In genomic region chr6:103809986-103810341, GRCm38 (mm10) we compare ENCODE assay signal across 11 mouse cellular contexts.
DNase-seq lines count a peak whose midpoint lies in the region; ATAC-seq and TF ChIP-seq lines count a peak whose summit lies in the region.
"Had no signal": no experiment of that assay in that cellular context is flagged by ENCODE, and none has a peak within 500 bp of the region (broad histone marks: within the 10 kb centered on the region; RNA-seq: fewer than 3 reads in every experiment).

No protein-coding gene starts in this region.

- 8% methylated on average over 7 of the region's 7 CpGs for WGBS in heart, embryonic 11.5 days (ENCODE audit: insufficient replicate concordance)
- WGBS in lung, embryonic 15.5 days, result 11% methylated on average over 7 of the region's 7 CpGs
- WGBS in hindbrain, postnatal 0 days, result 5% methylated on average over 7 of the region's 7 CpGs
- WGBS in neural tube, embryonic 14.5 days, result 4% methylated on average over 7 of the region's 7 CpGs

- 0 out of 2 replicates have a peak overlapping the region, but pooled peaks have one; percentile 8 for H3K4me3 ChIP-seq in heart, embryonic 11.5 days (ENCODE audit: low read depth, low read length)
- no peak overlapping the region for H3K4me3 ChIP-seq in lung, embryonic 15.5 days
- H3K4me3 ChIP-seq in hindbrain, postnatal 0 days (ENCODE audit: low read length), result peak overlapping the region; percentile 26
- H3K4me3 ChIP-seq in neural tube, embryonic 14.5 days (ENCODE audit: low read depth, low read length), result 0 out of 2 replicates have a peak overlapping the region, but pooled peaks have one; percentile 8
- H3K4me3 ChIP-seq: stomach, embryonic 15.5 days had no signal

- 0 out of 2 replicates have a peak, but pooled peaks cover 3% of the 10 kb centered on the region for H3K27me3 ChIP-seq in heart, embryonic 11.5 days (ENCODE audit: control insufficient read depth, insufficient read depth, low read length)
- 0 out of 2 replicates have a peak, but pooled peaks cover 4% of the 10 kb centered on the region for H3K27me3 ChIP-seq in lung, embryonic 15.5 days
- no peaks in the 10 kb centered on the region for H3K27me3 ChIP-seq in hindbrain, postnatal 0 days (ENCODE audit: insufficient read depth, low read length)
- no peaks in the 10 kb centered on the region; the same call in 1 of the 2 replicates for H3K27me3 ChIP-seq in neural tube, embryonic 14.5 days (ENCODE audit: control insufficient read depth, insufficient read depth, low read length)
- H3K27me3 ChIP-seq: stomach, embryonic 15.5 days had no signal

- no peak for ATAC-seq in heart, embryonic 11.5 days (replicated peaks; ENCODE audit: insufficient number of reproducible peaks, low FRiP score, low TSS enrichment)
- ATAC-seq in lung, embryonic 15.5 days (ENCODE audit: borderline replicate concordance, extremely low read depth, low FRiP score, low TSS enrichment), result no peak
- 0 out of 2 replicates have a peak, but pooled peaks have one; percentile 18 for ATAC-seq in hindbrain, postnatal 0 days
- peak; percentile 58; the same call in 1 of the 2 replicates for ATAC-seq in neural tube, embryonic 14.5 days (ENCODE audit: low read depth)
- no peak for ATAC-seq in erythroid progenitor cell, adult 5-6 weeks (replicated peaks; ENCODE audit: low FRiP score, poor library complexity, severe bottlenecking)

- H3K4me1 ChIP-seq in heart, embryonic 11.5 days (ENCODE audit: control insufficient read depth, insufficient read depth, low read length), result no peaks in the 10 kb centered on the region
- no peaks in the 10 kb centered on the region for H3K4me1 ChIP-seq in lung, embryonic 15.5 days
- H3K4me1 ChIP-seq in hindbrain, postnatal 0 days (ENCODE audit: insufficient read depth, low read length), result no peaks in the 10 kb centered on the region; the same call in 1 of the 2 replicates
- H3K4me1 ChIP-seq in neural tube, embryonic 14.5 days (ENCODE audit: control insufficient read depth, insufficient read depth, low read length), result peaks cover 14% of the 10 kb centered on the region; the same call in 1 of the 2 replicates
- H3K4me1 ChIP-seq: stomach, embryonic 15.5 days had no signal

- H3K4me2 ChIP-seq in heart, embryonic 11.5 days, result peak overlapping the region; percentile 31
- H3K4me2 ChIP-seq in lung, embryonic 15.5 days, result peak overlapping the region; percentile 31; the same call in 1 of the 2 replicates
- peak overlapping the region; percentile 60 for H3K4me2 ChIP-seq in hindbrain, postnatal 0 days (ENCODE audit: low read depth, low read length)
- H3K4me2 ChIP-seq in neural tube, embryonic 14.5 days (ENCODE audit: low read depth, low read length), result peak overlapping the region; percentile 50
- H3K4me2 ChIP-seq: stomach, embryonic 15.5 days had no signal

- no peak overlapping the region for H3K27ac ChIP-seq in heart, embryonic 11.5 days (ENCODE audit: low read depth, low read length)
- no peak overlapping the region for H3K27ac ChIP-seq in lung, embryonic 15.5 days
- peak overlapping the region; percentile 42 for H3K27ac ChIP-seq in hindbrain, postnatal 0 days
- H3K27ac ChIP-seq in neural tube, embryonic 14.5 days (ENCODE audit: low read depth, low read length), result no peak overlapping the region; the same call in 1 of the 2 replicates
- H3K27ac ChIP-seq: stomach, embryonic 15.5 days had no signal

- no peak for TF ChIP-seq CTCF in hindbrain, postnatal 0 days (IDR thresholded peaks at IDR 0.05; ENCODE audit: low read depth)

- H3K9me3 ChIP-seq in heart, embryonic 11.5 days (replicated peaks; ENCODE audit: control insufficient read depth, low read length), result no peaks in the 10 kb centered on the region
- H3K9me3 ChIP-seq in lung, embryonic 15.5 days, result no peaks in the 10 kb centered on the region
- H3K9me3 ChIP-seq in hindbrain, postnatal 0 days (ENCODE audit: low read length), result no peaks in the 10 kb centered on the region
- no peaks in the 10 kb centered on the region for H3K9me3 ChIP-seq in neural tube, embryonic 14.5 days (ENCODE audit: control insufficient read depth, low read length)
- H3K9me3 ChIP-seq: stomach, embryonic 15.5 days had no signal

- no peak for DNase-seq in heart, adult 8-10 months (ENCODE audit: low spot score)
- DNase-seq in lung, postnatal 36 days, result no peak
- no peak for DNase-seq in hindbrain, postnatal 0 days (ENCODE audit: low spot score)
- DNase-seq in yolk sac, embryonic 10.5 days (ENCODE audit: low spot score), result no peak
- DNase-seq: cerebellum, adult 11 months; kidney, postnatal 25 days had no signal

- no peaks in the 10 kb centered on the region for H3K36me3 ChIP-seq in heart, embryonic 11.5 days (ENCODE audit: control insufficient read depth, insufficient read depth, low read length)
- no peaks in the 10 kb centered on the region for H3K36me3 ChIP-seq in lung, embryonic 15.5 days
- no peaks in the 10 kb centered on the region for H3K36me3 ChIP-seq in hindbrain, postnatal 0 days (ENCODE audit: insufficient read depth, low read length)
- no peaks in the 10 kb centered on the region for H3K36me3 ChIP-seq in neural tube, embryonic 14.5 days (ENCODE audit: control insufficient read depth, insufficient read depth, low read length)
- H3K36me3 ChIP-seq: stomach, embryonic 15.5 days had no signal

- no peak overlapping the region for H3K9ac ChIP-seq in heart, embryonic 11.5 days (ENCODE audit: low read depth, low read length)
- H3K9ac ChIP-seq in lung, embryonic 15.5 days, result no peak overlapping the region
- H3K9ac ChIP-seq in hindbrain, postnatal 0 days (replicated peaks; ENCODE audit: low read length), result peak overlapping the region; percentile 6; the same call in 1 of the 2 replicates
- no peak overlapping the region; the same call in 1 of the 2 replicates for H3K9ac ChIP-seq in neural tube, embryonic 14.5 days (replicated peaks; ENCODE audit: low read depth, low read length)
- H3K9ac ChIP-seq: stomach, embryonic 15.5 days had no signal

Comparison
In these comparisons a context has a peak if more than half of its experiments do, and no peak if none do; other contexts are left out.
1. ATAC-seq: peak in hindbrain, postnatal 0 days (single experiment) and neural tube, embryonic 14.5 days (single experiment); none in heart, embryonic 11.5 days (single experiment), lung, embryonic 15.5 days (single experiment) and erythroid progenitor cell, adult 5-6 weeks (single experiment).
2. Peak in every context shown above with its lines, with median percentiles within 50 percentile points of each other: H3K4me2 ChIP-seq.